Mouse (Mus musculus): Measurements from ENCODE around the gene Abcg2.

DNA sequence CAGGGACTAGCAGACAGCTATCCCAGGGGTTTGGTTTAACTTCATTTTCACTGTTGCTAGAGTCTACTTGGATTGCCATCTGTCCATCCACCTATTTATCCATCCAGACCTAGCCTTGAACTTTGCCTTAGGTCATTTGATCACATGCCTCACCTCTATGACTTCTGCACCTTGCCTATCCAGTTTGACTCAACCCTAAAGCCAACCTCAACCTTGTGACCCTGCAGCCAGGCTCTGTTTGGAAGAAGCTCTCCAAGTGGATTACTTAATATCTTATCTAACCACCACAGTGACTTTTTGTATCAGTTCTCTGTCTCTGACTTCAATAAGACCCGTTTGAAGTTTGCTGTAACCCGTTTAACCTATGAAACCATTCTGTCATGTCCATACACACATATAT is 149.5 kb downstream of the Abcg2 start:
- no peak for TF ChIP-seq CTCF (IDR thresholded peaks at IDR 0.05; ENCODE audit: insufficient read depth, low read depth, low read length)
- TF ChIP-seq POLR2A (IDR thresholded peaks at IDR 0.05; ENCODE audit: insufficient read depth, low read depth, low read length) = no peak

Measured in olfactory bulb, adult 2 months (tissue).